Mouse (Mus musculus): ENCODE measurements around the gene Actl10. TPM values are rescaled to one million over a fixed set of nuclear protein-coding genes. Genes with fewer than 3 reads are reported as not detected.

The Actl10 gene
- polyA plus RNA-seq, 1 experiment = not detected

DNA sequence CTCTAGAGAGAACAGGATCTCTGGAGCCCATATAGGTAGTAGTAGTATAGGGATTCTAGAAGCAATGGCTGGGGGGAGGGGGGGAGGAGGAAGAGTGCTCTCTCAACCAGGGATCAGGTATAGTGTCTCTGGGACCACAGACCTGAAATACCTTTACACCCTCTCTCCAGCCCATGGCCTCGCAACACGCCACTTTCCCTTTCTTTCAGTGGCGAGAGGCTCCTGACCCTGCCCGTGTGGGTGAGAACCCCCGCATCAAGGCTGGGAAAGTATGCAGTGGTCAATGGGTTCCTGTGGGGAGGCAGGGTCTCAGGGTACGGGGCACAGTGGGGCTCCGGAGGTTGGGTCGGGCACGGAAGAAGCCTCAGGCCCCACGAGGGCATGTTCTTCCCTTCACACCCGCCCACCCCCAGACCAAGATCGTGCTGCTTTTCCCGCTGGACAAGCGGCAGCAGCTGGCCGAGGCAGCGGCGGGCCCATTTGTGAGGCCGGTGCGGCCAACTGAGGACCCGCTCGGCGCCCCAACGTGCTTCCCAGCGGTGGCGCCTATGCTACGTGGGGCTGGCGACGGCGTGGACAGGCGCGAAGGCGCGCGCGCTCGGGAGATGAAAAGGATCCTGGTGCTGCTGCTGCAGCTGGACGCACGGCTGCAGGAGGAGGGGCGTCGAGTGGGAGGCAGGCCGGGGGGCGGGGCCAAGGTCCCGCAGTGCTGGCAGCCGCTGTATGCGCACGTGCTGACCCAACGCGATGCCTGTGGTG, 2.3 kb upstream of the Actl10 start:
- TF ChIP-seq POLR2A (IDR thresholded peaks at IDR 0.05; ENCODE audit: extremely low read depth, insufficient read depth, low read length) (0 out of 2 replicates have a peak, but pooled peaks have one; percentile 1), CTCF (IDR thresholded peaks at IDR 0.05; ENCODE audit: extremely low read depth, insufficient read depth, low read length) (no peak)
- H3K4me1 ChIP-seq (ENCODE audit: control insufficient read depth, insufficient read depth, low read length) = no peaks in the 10 kb centered on the region
- no peak overlapping the region for H3K27ac ChIP-seq (ENCODE audit: insufficient read depth, low read length)
- no peak overlapping the region for H3K4me3 ChIP-seq (ENCODE audit: insufficient read depth, low read length)

DNA sequence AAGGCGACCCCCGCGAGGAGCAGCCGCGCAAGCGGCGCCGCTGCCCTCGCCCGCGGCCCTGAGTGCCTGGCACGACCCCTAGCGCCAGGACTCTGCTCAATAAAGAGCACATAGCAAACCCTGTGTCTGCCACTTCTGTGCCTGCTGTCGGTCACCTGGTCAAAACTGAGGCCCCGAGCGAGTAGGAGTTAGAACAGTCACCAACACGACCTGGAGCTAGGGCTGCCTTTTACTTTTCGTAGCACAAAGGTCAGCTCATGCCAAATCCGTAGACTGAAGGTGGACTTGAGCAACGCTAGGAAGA, 1.7 kb upstream of the Actl10 start:
- no peak overlapping the region for H3K4me3 ChIP-seq (ENCODE audit: insufficient read depth, low read length)
- H3K27ac ChIP-seq (ENCODE audit: insufficient read depth, low read length) = no peak overlapping the region
- TF ChIP-seq POLR2A (IDR thresholded peaks at IDR 0.05; ENCODE audit: extremely low read depth, insufficient read depth, low read length) (no peak), CTCF (IDR thresholded peaks at IDR 0.05; ENCODE audit: extremely low read depth, insufficient read depth, low read length) (no peak)
- H3K4me1 ChIP-seq (ENCODE audit: control insufficient read depth, insufficient read depth, low read length) = peaks cover under 1% of the 10 kb centered on the region

DNA sequence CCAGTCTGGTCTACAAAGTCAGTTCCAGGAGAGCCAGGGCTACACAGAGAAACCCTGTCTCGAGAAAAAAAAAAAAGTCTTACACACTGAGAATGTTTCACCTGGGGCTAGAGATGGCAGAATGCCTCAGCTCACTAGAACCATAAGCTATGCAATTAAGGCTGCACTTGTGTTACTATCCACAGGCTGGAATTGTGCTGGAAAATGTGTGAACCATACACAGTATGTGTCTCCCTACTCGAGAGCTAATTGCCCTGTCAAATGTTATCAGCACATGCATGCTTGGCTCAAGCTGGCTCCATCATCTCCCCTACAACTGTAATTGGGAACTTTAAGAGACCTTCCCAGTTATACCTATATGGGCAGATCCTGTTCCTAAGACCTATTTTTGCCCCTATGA, 639 bp upstream of the Actl10 start:
- Histone ChIP-seq H3K4me3 (ENCODE audit: insufficient read depth, low read length) (no peak overlapping the region), H3K27ac (ENCODE audit: insufficient read depth, low read length) (no peak overlapping the region), H3K4me1 (ENCODE audit: control insufficient read depth, insufficient read depth, low read length) (peaks cover 3% of the 10 kb centered on the region)
- TF ChIP-seq CTCF (IDR thresholded peaks at IDR 0.05; ENCODE audit: extremely low read depth, insufficient read depth, low read length) (no peak), POLR2A (IDR thresholded peaks at IDR 0.05; ENCODE audit: extremely low read depth, insufficient read depth, low read length) (no peak)

- no peak overlapping the region for H3K27ac ChIP-seq (ENCODE audit: insufficient read depth, low read length)
- TF ChIP-seq CTCF (IDR thresholded peaks at IDR 0.05; ENCODE audit: extremely low read depth, insufficient read depth, low read length) (no peak), POLR2A (IDR thresholded peaks at IDR 0.05; ENCODE audit: extremely low read depth, insufficient read depth, low read length) (no peak)
- H3K4me1 ChIP-seq (ENCODE audit: control insufficient read depth, insufficient read depth, low read length) = peaks cover 3% of the 10 kb centered on the region
- H3K4me3 ChIP-seq (ENCODE audit: insufficient read depth, low read length) = no peak overlapping the region
Observed at GRCm38 (mm10) chr2:154551927-154552326, 351 bp downstream of the Actl10 start.

DNA sequence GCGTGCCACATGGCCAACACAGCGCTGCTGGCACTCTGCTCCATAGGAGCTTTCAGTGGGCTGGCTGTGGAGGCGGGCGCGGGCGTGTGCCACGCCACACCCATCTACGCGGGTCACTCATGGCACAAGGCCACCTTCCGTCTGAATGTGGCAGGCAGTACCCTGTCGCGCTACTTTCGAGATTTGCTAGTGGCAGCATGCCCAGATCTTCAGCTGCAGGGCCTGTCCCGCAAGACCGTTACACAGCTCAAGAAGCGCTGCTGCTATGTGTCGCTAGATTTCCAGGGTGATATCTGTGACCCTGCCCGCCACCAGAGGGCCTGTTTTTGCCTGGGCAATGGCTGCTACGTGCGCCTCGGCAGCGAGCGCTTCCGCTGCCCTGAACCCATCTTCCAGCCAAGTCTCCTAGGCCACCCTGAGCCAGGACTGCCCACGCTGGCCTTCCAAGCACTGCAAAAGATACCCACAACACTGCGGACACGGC, 890 bp downstream of the Actl10 start:
- Histone ChIP-seq H3K4me3 (ENCODE audit: insufficient read depth, low read length) (no peak overlapping the region), H3K27ac (ENCODE audit: insufficient read depth, low read length) (no peak overlapping the region), H3K4me1 (ENCODE audit: control insufficient read depth, insufficient read depth, low read length) (peaks cover 3% of the 10 kb centered on the region)
- TF ChIP-seq CTCF (IDR thresholded peaks at IDR 0.05; ENCODE audit: extremely low read depth, insufficient read depth, low read length) = peak; percentile 44
- no peak for TF ChIP-seq POLR2A (IDR thresholded peaks at IDR 0.05; ENCODE audit: extremely low read depth, insufficient read depth, low read length)

DNA sequence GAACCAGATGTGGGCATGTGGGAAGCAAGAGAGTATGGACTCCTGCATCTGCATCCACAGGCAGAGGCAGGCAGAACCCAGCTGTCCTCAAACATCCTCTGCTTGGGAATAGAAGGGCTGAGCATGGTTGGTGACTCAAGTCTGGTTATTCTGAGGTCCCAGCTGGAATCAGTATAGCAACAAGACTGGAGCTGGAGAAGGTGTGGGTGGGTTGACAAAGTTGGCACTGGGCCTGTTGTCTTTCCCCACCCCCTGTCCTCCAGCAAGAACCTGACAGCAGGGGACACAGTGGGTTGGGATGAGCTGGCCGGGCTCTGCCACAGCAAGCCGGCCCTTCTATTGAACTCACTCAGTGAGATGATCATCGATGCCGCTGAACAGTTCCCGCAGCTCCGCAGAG, 3.7 kb downstream of the Actl10 start:
- no peak overlapping the region for H3K4me3 ChIP-seq (ENCODE audit: insufficient read depth, low read length)
- peak overlapping the region; percentile 19; the same call in 1 of the 2 replicates for H3K27ac ChIP-seq (ENCODE audit: insufficient read depth, low read length)
- TF ChIP-seq POLR2A (IDR thresholded peaks at IDR 0.05; ENCODE audit: extremely low read depth, insufficient read depth, low read length) = no peak
- no peak for TF ChIP-seq CTCF (IDR thresholded peaks at IDR 0.05; ENCODE audit: extremely low read depth, insufficient read depth, low read length)
- H3K4me1 ChIP-seq (ENCODE audit: control insufficient read depth, insufficient read depth, low read length) = peaks cover 3% of the 10 kb centered on the region

- Histone ChIP-seq H3K4me1 (ENCODE audit: control insufficient read depth, insufficient read depth, low read length) (peaks cover 3% of the 10 kb centered on the region), H3K4me3 (ENCODE audit: insufficient read depth, low read length) (peak overlapping the region; percentile 93), H3K27ac (ENCODE audit: insufficient read depth, low read length) (peak overlapping the region; percentile 74; the same call in 1 of the 2 replicates)
- TF ChIP-seq CTCF (IDR thresholded peaks at IDR 0.05; ENCODE audit: extremely low read depth, insufficient read depth, low read length) (no peak), POLR2A (IDR thresholded peaks at IDR 0.05; ENCODE audit: extremely low read depth, insufficient read depth, low read length) (no peak)
Observed at GRCm38 (mm10) chr2:154557184-154557832, 5.7 kb downstream of the Actl10 start.

- Histone ChIP-seq H3K4me3 (ENCODE audit: insufficient read depth, low read length) (peak within 1 kb of the TSS; percentile 93), H3K27ac (ENCODE audit: insufficient read depth, low read length) (peak within 1 kb of the TSS; percentile 74)
Observed at GRCm38 (mm10) chr2:154558264-154559039, 6.9 kb downstream of the Actl10 start, which contains the start of gene Necab3. TSS of gene Necab3 (minus strand) at chr2:154558890.

DNA sequence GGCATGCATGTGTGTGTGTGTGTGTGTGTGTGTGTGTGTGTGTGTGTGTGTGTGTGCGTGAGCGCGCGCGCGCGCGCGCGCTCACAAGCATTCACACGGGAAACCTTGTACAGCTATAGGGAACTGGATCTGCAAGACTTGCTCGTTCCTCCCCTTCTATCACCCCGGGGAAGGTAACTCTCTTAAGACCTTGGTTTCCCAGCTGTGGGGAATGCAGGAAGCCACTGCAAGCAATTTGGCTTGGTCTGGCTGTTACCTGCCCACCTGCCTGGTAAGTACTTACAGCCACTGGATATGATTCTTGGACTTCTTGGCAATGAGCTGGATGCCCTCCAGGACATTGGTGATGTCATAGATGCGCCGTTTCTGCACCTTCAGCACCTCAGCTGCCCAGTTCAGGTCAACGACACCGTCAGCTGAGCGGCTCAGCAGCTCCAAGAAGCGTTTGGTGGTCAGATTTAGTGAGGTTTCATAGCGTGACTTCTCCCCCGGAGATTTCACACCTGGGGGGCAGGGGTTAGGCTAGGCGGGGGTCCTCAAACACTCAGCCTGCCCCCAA, 12.1 kb downstream of the Actl10 start:
- Histone ChIP-seq H3K4me1 (ENCODE audit: control insufficient read depth, insufficient read depth, low read length) (no peaks in the 10 kb centered on the region), H3K4me3 (ENCODE audit: insufficient read depth, low read length) (no peak overlapping the region), H3K27ac (ENCODE audit: insufficient read depth, low read length) (no peak overlapping the region)
- no peak for TF ChIP-seq POLR2A (IDR thresholded peaks at IDR 0.05; ENCODE audit: extremely low read depth, insufficient read depth, low read length)
- TF ChIP-seq CTCF (IDR thresholded peaks at IDR 0.05; ENCODE audit: extremely low read depth, insufficient read depth, low read length) = no peak

More at GRCm38 (mm10) chr2:154558264-154559039, 6.9 kb downstream of the Actl10 start, which contains the start of gene Necab3:
- H3K4me1 ChIP-seq (ENCODE audit: control insufficient read depth, insufficient read depth, low read length) = peaks cover 3% of the 10 kb centered on the region
- TF ChIP-seq POLR2A (IDR thresholded peaks at IDR 0.05; ENCODE audit: extremely low read depth, insufficient read depth, low read length) (peak; percentile 60; the same call in 1 of the 2 replicates), CTCF (IDR thresholded peaks at IDR 0.05; ENCODE audit: extremely low read depth, insufficient read depth, low read length) (no peak)

Measured in cortical plate, adult 2 months (tissue).